Mouse (Mus musculus) ovary, postnatal 36 days (tissue): ENCODE results near the gene Cryzl1.
"Not testable (repeated sequence)": the region's sequence is repeated elsewhere in the genome, so short reads cannot be mapped to it uniquely, and the experiment has no call there.

Experiments
- DNase-seq: peaks from one replicate; pipeline ENCODE4 v3.0.0; 2022; ENCODE audit warnings: low spot score, mixed read lengths

Cryzl1 gene

DNA sequence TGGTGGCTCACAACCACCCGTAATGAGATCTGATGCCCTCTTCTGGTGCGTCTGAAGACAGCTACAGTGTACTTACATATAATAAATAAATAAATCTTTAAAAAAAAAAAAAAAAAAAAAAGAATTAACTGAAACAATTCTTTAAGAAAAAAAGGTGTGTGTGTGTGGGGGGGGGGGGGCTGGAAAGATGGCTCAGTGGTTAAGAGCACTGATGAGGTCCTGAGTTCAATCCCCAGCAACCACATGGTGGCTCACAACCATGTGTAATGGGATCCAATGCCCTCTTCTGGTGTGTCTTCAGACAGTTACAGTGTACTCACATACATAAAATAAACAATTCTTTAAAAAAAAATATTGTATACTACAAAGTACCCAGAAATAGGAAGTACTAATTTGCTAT is 83.4 kb downstream of the Cryzl1 start:
- DNase-seq: not testable (repeated sequence)

DNA sequence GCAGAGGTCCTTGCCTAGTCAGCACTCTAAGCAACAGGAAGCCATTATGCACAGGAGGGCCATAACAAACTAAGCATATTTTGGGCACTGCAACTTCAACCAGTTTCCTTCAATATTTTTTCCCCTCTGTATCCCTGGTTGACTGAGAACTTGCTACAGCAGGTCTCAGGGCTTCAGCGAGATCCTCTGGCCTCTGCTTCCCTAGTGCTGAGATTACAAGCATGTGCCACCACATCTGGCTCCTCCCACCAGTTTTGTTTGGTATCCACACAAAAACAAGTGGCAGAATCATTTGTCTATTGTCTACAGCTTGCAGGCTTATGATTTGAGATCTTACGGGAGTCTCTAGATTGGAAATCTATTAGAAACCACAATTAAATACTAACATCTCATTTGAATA is 83.9 kb downstream of the Cryzl1 start:
- no peak for DNase-seq

DNA sequence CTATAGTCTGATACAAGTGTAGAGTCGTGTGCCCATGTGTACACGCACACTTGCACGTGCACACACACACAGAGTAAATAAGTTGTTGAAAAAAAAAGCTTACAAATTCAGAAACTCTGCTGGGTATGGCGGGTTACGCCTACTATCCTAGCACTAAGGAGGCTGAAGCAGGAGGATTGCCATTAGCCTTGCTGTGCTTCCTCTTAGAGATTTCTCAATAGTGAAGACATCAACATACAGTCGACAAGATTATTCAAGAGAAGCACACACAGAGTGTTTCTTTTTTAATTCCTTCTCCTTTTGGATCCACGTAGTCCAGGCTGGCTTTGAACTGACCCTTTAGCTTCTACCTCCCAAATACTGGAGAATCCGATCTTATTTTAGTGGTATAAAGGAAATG is 88.6 kb downstream of the Cryzl1 start:
- DNase-seq: no peak

DNA sequence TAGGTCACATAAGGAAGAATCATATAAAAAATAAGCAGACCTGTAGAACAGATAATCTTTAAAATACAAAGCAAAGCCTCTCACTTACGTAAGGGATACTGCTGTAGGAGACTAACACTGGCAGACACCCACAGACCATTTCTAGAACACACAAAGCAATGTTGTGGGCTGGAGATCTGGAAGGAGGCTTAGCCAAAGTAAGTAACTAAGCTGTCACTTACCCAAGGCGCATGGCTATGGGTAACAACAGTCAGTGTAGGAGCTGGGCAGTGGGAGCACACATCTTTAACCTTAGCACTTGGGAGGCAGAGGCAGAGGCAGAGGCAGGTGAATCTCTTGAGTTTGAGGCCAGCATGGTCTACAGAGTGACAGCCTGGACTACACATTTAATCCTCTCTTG is 89.1 kb downstream of the Cryzl1 start:
- no peak for DNase-seq
